Mouse (Mus musculus): Measurements from ENCODE around the gene Myof.

GRCm38 (mm10) chr19:38011379-38011778 is 32.0 kb downstream of the Myof start:
- TF ChIP-seq POLR2A (IDR thresholded peaks at IDR 0.05; ENCODE audit: low read depth, low read length) (no peak), CTCF (conservative IDR thresholded peaks at IDR 0.05; ENCODE audit: insufficient read depth, insufficient read length, low read depth, low read length) (no peak)

Data from kidney, adult 2 months (tissue).